Mouse (Mus musculus) forebrain, embryonic 15.5 days (tissue): Measurements from ENCODE around the gene Shisal1. TPM values are rescaled to one million over a fixed set of nuclear protein-coding genes. Genes with fewer than 3 reads are reported as not detected.

Source experiments
- ATAC-seq: fragments of 200-750 bp; cut with Nextera tagmentation; replicated peaks from 2 replicates; pipeline ENCODE4 v1.8.0; 2017; ENCODE audit warnings: mild to moderate bottlenecking, moderate TSS enrichment, moderate library complexity
- H3K27ac ChIP-seq: fragments of 300-500 bp; sonication (generic); replicated peaks from 2 replicates; pipeline ENCODE4 v1.5.1; 2015; ENCODE audit warnings: mild to moderate bottlenecking, inconsistent platforms
- H3K27me3 ChIP-seq: fragments of 300-500 bp; sonication (generic); 2 replicates; pipeline ENCODE4 v1.6.1; 2015; ENCODE audit warnings: inconsistent platforms
- H3K36me3 ChIP-seq: fragments of 300-500 bp; sonication (generic); 2 replicates; pipeline ENCODE4 v1.6.1; 2015; ENCODE audit warnings: mild to moderate bottlenecking, inconsistent platforms
- H3K4me1 ChIP-seq: fragments of 300-500 bp; sonication (generic); 2 replicates; pipeline ENCODE4 v1.6.1; 2015; ENCODE audit warnings: inconsistent platforms
- H3K4me2 ChIP-seq: fragments of 300-500 bp; sonication (generic); replicated peaks from 2 replicates; pipeline ENCODE4 v1.6.1; 2015; ENCODE audit warnings: mild to moderate bottlenecking, inconsistent platforms
- H3K4me3 ChIP-seq: fragments of 300-500 bp; sonication (generic); 2 replicates; pipeline ENCODE4 v1.5.1; 2015; ENCODE audit warnings: mild to moderate bottlenecking, inconsistent platforms
- H3K9ac ChIP-seq: fragments of 300-500 bp; sonication (generic); replicated peaks from 2 replicates; pipeline ENCODE4 v1.6.1; 2015; ENCODE audit warnings: mild to moderate bottlenecking, inconsistent platforms
- H3K9me3 ChIP-seq: fragments of 300-500 bp; sonication (generic); 2 replicates; pipeline ENCODE4 v1.6.1; 2016; ENCODE audit warnings: inconsistent platforms
- WGBS: fragments of 180-500 bp; shearing (Covaris S2); methylation state at CpG from one replicate; pipeline ENCODE4 v1.1.7; 2015; ENCODE audit warnings: mixed read lengths; 5-methylcytosine and 5-hydroxymethylcytosine counted together
- polyA plus RNA-seq: library from polyadenylated mRNA; unstranded; fragments of >200 nt; fragmentation: Nextera tagmentation; extraction: Ambion mirVana; gene quantifications from 2 replicates; pipeline ENCODE4 v1.2.1, GENCODE M21; 2015

Gene Shisal1
- 11.3 and 12.5 TPM in 2 replicates for polyA plus RNA-seq

DNA sequence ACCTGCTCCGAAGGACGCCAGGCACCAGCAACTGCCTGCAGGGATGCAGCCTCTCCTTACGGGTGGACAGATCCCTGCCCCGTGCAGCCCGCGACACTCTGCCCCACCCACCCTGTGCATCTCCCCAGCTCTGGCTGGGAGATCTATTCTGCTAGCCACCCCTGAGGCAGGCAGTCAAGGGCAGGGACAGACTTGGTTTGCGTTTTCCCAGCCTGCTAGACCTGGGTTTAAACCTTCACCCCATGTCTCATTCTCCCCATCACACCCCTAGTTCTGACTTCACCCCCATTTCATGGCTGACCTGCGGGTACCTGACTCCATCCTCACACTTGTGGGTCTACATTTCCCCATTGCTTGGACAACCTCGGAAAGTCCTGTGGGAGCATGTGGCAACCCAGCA is at the start of gene Shisal1:
Gene Shisal1, minus strand, starts transcription at position 101 of the 400 bp plus-strand sequence.
- Histone ChIP-seq H3K4me2 (peak within 1 kb of the TSS; percentile 90), H3K36me3 (no peaks in the 10 kb centered on the region), H3K9me3 (no peaks in the 10 kb centered on the region), H3K4me3 (peak within 1 kb of the TSS; percentile 68), H3K27ac (peak within 1 kb of the TSS; percentile 56), H3K9ac (peak within 1 kb of the TSS; percentile 70), H3K4me1 (peaks cover 49% of the 10 kb centered on the region), H3K27me3 (0 out of 2 replicates have a peak, but pooled peaks cover 6% of the 10 kb centered on the region)
- no peak for ATAC-seq
- 14% methylated on average over 9 of the region's 9 CpGs for WGBS

DNA sequence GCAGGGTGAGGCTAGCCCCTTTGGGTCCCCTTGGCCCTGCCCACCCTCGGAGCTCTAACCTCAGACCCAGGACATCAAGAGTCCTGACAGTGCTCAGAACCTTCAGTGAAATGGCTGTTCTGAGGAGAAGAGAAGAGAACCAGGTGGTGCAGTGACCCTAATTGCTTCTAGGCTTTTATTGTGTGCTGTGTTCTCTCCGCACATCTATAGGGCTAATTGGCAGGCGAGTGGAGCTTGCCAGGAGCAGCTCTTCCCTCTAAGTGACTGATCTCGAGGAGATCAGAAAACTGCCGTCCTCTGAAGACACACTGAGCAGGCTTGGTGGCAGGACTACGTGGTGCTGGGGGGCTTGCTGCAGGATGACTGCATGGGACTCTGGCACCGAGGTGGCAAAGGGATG is 43.6 kb upstream of the Shisal1 start:
- 26% methylated on average over 7 of the region's 7 CpGs for WGBS
- H3K9me3 ChIP-seq, result no peaks in the 10 kb centered on the region
- H3K9ac ChIP-seq, result no peak overlapping the region
- H3K4me2 ChIP-seq, result no peak overlapping the region
- no peak for ATAC-seq
- H3K4me1 ChIP-seq, result peaks cover 17% of the 10 kb centered on the region
- no peaks in the 10 kb centered on the region for H3K36me3 ChIP-seq
- H3K27ac ChIP-seq, result no peak overlapping the region
- H3K27me3 ChIP-seq, result no peaks in the 10 kb centered on the region
- H3K4me3 ChIP-seq, result no peak overlapping the region

DNA sequence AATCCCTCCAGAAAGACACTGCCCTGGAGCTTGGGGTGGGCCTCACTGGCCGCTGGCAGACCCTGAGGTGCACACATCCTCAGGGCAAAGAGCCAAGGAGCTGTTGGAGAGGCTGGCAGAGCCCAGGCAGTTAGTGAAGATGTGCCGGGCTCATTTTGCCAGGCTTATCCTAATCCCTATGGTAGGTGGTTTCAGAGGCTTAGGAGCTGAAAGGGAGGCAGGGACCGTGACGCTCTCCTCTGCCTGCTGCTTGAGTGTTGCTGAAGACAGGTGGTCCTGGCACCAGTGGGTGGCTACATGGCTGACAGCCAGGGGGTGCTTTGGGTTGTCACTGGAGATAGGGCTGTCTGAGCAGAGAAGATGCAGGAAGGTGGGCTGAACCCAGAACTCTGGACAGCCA is 37.4 kb upstream of the Shisal1 start:
- H3K27ac ChIP-seq, result 0 out of 2 replicates have a peak overlapping the region, but pooled peaks have one; percentile 28
- H3K4me2 ChIP-seq, result no peak overlapping the region
- H3K36me3 ChIP-seq, result no peaks in the 10 kb centered on the region
- 14% methylated on average over 4 of the region's 4 CpGs for WGBS
- no peak for ATAC-seq
- no peaks in the 10 kb centered on the region for H3K9me3 ChIP-seq
- peaks cover 34% of the 10 kb centered on the region for H3K4me1 ChIP-seq
- H3K27me3 ChIP-seq, result no peaks in the 10 kb centered on the region
- no peak overlapping the region for H3K9ac ChIP-seq
- no peak overlapping the region for H3K4me3 ChIP-seq

DNA sequence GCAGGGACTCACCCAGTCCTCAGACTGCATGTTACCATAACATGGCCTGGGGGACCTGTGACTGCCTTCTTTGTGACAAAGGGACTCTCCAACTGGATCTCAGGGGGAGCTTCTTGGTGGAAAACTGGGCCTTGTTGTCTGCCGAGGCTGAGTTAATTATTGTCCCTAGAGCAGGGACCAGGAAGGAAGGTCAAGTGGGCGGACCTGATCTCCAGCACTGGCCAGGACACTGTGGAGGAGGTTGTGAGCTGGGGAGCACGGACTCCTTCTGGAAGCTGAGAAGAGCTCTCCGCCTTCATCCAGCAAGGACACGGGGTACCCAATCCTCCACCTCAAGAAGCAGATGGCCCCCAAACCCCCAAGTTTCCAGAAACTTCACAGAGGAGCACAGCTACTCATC is 36.7 kb upstream of the Shisal1 start:
- no peak for ATAC-seq
- Histone ChIP-seq H3K4me3 (no peak overlapping the region), H3K36me3 (no peaks in the 10 kb centered on the region), H3K9ac (no peak overlapping the region), H3K27me3 (no peaks in the 10 kb centered on the region), H3K4me1 (peaks cover 34% of the 10 kb centered on the region), H3K9me3 (no peaks in the 10 kb centered on the region), H3K27ac (no peak overlapping the region), H3K4me2 (no peak overlapping the region)
- WGBS, result 72% methylated on average over 5 of the region's 5 CpGs

DNA sequence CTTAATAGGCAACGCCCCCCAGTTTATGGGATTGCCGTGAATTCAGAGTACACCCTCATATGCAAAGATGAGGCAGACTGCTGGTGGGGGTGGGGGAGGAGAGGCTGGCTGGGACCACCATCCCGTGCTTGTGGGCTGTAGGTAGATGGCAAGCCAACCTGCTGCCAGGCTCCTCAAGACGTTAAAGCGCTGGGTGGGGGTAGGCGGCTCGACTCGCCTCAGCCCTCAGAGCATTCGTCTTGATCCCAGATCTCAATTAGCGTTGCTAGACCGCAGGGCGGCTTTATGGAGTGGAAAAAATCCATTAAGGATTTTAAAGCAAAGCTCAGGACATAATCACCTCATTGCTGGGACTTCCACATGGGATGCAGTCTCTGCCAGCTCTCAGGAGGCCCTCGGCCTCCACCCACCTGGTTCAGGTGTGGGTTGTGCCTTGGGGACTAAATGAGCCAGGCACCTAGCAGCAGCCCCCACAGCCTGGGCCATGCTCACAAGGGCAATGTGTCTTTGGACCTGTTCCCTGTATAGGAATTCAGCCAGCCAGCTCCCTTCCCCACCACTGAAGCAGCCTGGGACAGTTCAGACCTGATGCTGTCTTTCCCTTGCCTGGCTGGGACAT is 34.5 kb upstream of the Shisal1 start:
- peaks cover 23% of the 10 kb centered on the region for H3K4me1 ChIP-seq
- H3K27ac ChIP-seq, result no peak overlapping the region
- H3K4me3 ChIP-seq, result no peak overlapping the region
- no peaks in the 10 kb centered on the region for H3K27me3 ChIP-seq
- no peaks in the 10 kb centered on the region for H3K36me3 ChIP-seq
- H3K4me2 ChIP-seq, result no peak overlapping the region
- WGBS, result 19% methylated on average over 13 of the region's 13 CpGs
- no peak overlapping the region for H3K9ac ChIP-seq
- no peak for ATAC-seq
- H3K9me3 ChIP-seq, result no peaks in the 10 kb centered on the region

DNA sequence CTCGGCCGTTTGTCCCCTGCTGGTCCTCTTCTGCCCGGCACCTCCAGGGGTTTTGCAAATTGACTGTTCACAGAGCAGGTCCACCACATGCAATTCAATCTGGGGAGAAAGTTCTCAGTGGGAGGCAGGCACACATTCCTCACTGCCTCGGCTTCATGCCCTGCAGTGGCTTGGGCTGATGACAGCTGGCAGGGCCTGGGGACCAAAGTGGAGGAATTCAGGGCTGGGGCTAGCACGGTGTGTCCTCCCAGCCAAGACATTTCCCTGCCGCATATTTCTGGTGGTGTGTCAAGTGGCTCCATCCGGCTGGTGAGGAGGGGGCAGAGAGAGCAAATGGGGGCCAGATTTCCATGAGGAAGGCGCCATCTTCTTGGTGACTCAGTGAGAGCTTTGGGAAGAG is 22.5 kb upstream of the Shisal1 start:
- Histone ChIP-seq H3K27ac (no peak overlapping the region), H3K4me1 (peaks cover 11% of the 10 kb centered on the region), H3K4me3 (no peak overlapping the region), H3K4me2 (no peak overlapping the region), H3K9me3 (no peaks in the 10 kb centered on the region), H3K27me3 (no peaks in the 10 kb centered on the region; the same call in 1 of the 2 replicates), H3K9ac (no peak overlapping the region), H3K36me3 (no peaks in the 10 kb centered on the region)
- ATAC-seq, result no peak
- 35% methylated on average over 8 of the region's 8 CpGs for WGBS

DNA sequence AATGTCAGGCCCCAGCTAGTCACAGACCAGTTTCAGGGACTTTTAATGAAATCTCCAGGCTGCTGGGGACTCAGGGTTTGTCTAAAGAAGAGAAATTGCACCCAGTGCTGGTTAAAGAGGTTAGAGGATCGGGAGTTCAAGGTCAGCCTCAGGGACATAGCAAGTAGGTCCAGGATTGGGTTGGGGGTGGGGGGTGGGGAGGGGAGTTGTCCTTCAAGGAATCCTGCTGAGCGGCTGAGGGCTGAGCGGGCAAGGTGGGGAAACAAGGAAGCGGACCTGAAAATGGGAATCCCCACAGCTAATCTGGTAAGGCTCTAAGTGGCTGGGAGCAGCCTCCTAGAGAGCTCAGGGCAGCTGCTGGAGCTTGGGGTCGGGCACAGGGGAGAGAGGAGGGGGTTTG is 20.9 kb upstream of the Shisal1 start:
- Histone ChIP-seq H3K27ac (no peak overlapping the region), H3K9ac (no peak overlapping the region), H3K4me3 (no peak overlapping the region), H3K27me3 (no peaks in the 10 kb centered on the region; the same call in 1 of the 2 replicates), H3K4me1 (peaks cover 11% of the 10 kb centered on the region), H3K4me2 (no peak overlapping the region), H3K9me3 (no peaks in the 10 kb centered on the region), H3K36me3 (no peaks in the 10 kb centered on the region)
- no peak for ATAC-seq
- 60% methylated on average over 5 of the region's 5 CpGs for whole genome bisulfite sequencing

DNA sequence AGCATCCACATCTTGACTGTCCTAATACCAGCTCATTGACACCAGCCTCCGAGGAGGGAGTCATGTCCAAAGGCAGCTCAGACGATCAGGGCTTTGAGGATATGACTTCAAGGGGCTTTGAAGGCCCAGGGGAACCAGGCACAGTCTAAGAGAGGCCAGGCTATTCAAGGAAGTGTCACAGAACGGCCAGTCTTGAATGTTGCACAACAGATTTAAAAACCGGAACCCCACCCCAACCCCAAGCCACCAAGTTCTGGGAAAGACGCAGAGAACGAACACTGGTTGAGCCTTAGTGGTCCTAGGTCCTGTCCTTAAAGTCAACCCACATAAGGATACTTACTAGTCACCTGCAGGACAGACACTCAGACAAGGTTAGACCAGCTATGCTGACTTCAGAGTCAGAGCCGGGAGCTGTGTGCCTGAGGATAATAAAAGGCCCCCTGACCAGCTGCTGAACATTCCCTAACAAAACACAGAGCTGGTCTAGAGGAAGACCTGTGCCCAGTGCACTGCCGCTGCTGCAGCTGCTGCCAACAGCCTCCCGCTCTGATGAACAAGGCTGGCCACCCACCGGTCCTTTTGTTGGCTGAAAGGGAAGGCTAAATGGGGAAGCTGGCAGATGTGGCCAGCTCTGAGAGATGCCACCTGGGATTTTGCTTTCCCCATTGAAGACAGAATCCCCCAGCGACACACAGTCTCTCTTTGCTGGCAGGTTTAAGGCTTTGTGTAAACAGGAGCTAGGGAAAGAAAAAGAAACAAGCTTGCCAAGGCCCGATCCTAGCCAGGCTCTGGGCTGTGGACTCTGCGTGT is 19.8 kb upstream of the Shisal1 start:
- Histone ChIP-seq H3K27me3 (no peaks in the 10 kb centered on the region; the same call in 1 of the 2 replicates), H3K27ac (peak overlapping the region; percentile 60), H3K4me2 (no peak overlapping the region), H3K9ac (no peak overlapping the region), H3K36me3 (no peaks in the 10 kb centered on the region), H3K4me3 (no peak overlapping the region), H3K9me3 (no peaks in the 10 kb centered on the region), H3K4me1 (peaks cover 11% of the 10 kb centered on the region)
- ATAC-seq, result peak; percentile 23; the same call in 1 of the 2 replicates
- 36% methylated on average over 13 of the region's 13 CpGs for WGBS

DNA sequence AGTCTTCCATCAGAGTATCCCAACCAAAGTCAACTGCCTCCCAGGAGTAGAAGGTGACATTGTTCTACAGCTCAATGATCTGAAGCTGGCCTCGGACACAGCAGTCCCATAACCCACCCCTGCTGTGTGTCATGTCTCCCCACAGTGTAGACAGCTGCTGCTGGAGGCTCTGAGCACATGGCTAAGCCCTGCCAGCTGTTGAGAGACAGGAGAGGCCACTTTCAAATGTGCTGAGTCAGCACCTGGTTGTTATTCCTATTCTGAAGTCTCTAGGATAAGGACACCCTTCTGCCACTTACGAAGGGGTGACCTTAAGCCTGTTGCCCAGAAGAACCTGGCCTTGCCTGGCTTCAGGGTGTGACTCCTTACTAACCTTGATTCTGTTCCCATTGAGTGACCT is 14.5 kb upstream of the Shisal1 start:
- H3K36me3 ChIP-seq, result no peaks in the 10 kb centered on the region
- H3K9me3 ChIP-seq, result no peaks in the 10 kb centered on the region
- H3K4me1 ChIP-seq, result 0 out of 2 replicates have a peak, but pooled peaks cover 2% of the 10 kb centered on the region
- no peak overlapping the region for H3K4me3 ChIP-seq
- H3K27ac ChIP-seq, result no peak overlapping the region
- no peak overlapping the region for H3K4me2 ChIP-seq
- no peak overlapping the region for H3K9ac ChIP-seq
- no peaks in the 10 kb centered on the region for H3K27me3 ChIP-seq
- WGBS, result 81% methylated on average over 2 of the region's 2 CpGs
- no peak for ATAC-seq

DNA sequence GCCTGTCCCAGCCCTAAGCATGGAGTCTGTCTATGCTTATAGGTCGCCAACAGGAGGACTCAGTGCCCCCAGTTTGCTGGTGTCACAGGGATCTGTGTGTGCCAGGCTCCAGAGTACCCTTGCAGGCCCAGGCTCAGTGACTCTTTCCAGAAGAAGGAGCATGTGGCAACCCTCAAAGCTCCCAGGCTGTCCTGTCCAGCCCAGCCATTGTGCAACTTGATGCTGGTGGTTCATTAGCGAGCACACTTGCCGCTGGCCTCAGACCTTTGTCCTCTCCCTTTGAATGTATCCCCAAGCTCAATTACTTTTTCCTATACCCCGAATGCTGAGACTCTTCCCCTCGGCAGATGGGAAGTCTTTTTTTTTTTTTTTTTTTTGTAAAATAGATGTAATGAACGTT is 12.1 kb upstream of the Shisal1 start:
- 38% methylated on average over 6 of the region's 6 CpGs for WGBS
- Histone ChIP-seq H3K4me2 (no peak overlapping the region), H3K4me1 (no peaks in the 10 kb centered on the region), H3K4me3 (no peak overlapping the region), H3K9me3 (no peaks in the 10 kb centered on the region), H3K27me3 (no peaks in the 10 kb centered on the region), H3K36me3 (no peaks in the 10 kb centered on the region), H3K9ac (no peak overlapping the region), H3K27ac (no peak overlapping the region)
- no peak for ATAC-seq

DNA sequence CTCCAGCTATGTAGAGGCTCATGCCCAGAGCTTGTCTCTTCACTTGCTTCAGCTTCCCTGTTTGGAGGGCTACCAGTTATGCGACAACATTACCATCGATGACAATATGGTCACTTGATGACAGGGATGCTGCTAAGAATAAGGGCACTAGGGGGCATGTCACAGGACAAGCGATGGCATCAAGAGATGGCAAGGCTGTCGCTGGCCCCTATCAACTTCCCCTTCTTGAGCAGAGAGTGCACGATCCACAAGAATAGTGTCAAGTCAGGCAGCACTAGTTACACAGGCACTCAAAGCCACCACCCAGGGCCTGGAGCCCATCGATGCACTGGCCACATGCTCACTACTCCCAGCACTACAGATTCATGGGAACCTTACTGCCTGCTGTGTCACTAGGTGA is 8.4 kb upstream of the Shisal1 start:
- Histone ChIP-seq H3K9me3 (no peaks in the 10 kb centered on the region), H3K36me3 (no peaks in the 10 kb centered on the region), H3K27ac (no peak overlapping the region), H3K4me1 (peaks cover 8% of the 10 kb centered on the region), H3K27me3 (no peaks in the 10 kb centered on the region), H3K9ac (no peak overlapping the region), H3K4me3 (no peak overlapping the region), H3K4me2 (no peak overlapping the region)
- WGBS, result 97% methylated on average over 6 of the region's 6 CpGs
- ATAC-seq, result no peak

DNA sequence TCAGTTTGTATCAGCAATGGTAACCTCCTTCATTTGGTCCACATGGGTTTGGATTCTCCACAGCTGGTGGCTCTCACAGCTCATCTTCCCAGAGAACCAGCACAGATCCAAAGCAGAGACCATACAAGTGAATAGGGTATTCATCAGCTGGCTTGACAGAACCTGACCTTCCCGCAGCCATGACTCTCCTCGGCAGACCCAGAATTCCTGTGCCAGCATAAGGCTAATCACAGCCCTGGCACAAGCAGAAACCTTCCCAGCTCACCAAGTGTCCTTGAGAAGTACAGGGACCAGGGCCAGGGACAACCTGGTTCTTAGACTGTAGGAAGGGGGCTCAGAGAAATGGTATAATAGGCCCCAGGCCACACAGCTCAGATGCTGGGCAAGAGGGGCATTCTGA is 6.2 kb upstream of the Shisal1 start:
- no peaks in the 10 kb centered on the region for H3K9me3 ChIP-seq
- no peak overlapping the region for H3K4me3 ChIP-seq
- 86% methylated on average over 2 of the region's 2 CpGs for WGBS
- no peak overlapping the region for H3K9ac ChIP-seq
- ATAC-seq, result no peak
- no peak overlapping the region for H3K27ac ChIP-seq
- no peak overlapping the region for H3K4me2 ChIP-seq
- no peaks in the 10 kb centered on the region for H3K27me3 ChIP-seq
- no peaks in the 10 kb centered on the region for H3K36me3 ChIP-seq
- H3K4me1 ChIP-seq, result peaks cover 10% of the 10 kb centered on the region
